Mouse (Mus musculus): ENCODE results near the gene Dclk3. TPM values are rescaled to one million over a fixed set of nuclear protein-coding genes. Genes with fewer than 3 reads are reported as not detected.

Dclk3 gene
- total RNA-seq (2021): 10 to 100 TPM; 14.4 to 19.3 TPM
- long read RNA-seq, experiment 1, transcript Dclk3-201 (5 exons, 3,005 nt): major isoform, 20 of 24 reads
- long read RNA-seq, experiment 1, partial matches to known transcripts: 1 of 24 reads
- long read RNA-seq, experiment 1, other reads (novel, unspliced or antisense): 3 of 24 reads
- long read RNA-seq, experiment 2, transcript Dclk3-201 (5 exons, 3,005 nt): major isoform, 25 of 26 reads
- long read RNA-seq, experiment 2, partial matches to known transcripts: 1 of 26 reads
- long read RNA-seq, experiment 2, other reads (novel, unspliced or antisense): 0 of 26 reads

DNA sequence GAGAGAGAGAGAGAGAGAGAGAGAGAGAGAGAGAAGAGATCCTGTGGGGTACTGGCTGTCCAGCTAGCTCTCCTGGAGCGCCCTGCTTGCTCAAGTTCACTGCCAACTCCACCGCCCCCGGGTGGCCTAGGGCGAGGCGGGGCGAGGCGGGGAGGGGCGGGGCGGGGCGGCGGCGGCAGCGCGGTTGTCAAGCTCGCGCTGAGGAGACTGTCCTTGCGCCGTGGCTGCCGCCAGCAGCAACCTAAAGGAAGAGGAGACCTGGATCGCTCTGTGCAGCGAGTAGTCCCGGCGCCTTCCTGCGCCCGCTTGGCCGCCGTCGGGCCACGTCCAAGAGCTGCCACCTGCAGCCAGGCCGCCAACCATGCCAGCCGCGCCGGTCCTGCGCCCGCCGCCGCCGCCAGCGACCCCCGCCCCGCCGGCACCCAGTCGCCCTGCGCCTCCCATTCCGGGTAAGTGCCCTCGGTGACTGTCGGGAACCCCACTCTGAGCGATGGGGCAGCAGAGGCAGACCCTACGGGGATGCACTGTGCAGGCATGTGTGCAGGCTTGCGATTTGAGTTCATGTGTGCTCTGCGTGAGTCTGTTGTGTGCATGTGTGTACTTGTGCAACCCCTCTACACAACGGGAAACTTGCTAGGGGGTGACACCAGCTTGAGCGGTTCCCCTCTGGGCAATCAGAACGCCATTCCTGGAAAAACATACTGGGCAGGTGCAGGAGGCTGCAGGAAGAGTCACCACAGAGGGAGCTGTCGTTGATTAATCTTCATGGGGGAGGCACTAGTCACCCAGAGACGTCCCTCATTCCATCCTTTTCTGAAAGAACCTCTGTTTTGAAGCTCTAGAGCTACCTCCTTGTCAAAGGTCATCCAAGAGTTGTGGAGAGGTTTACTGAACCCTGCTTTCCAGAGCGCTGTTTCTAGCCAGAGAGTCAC, at the start of gene Dclk3:
Dclk3 (plus strand) TSS at position 178 of the 932 bp plus-strand sequence.
- peak within 1 kb of the TSS; percentile 84 for H3K27ac ChIP-seq
- H3K4me3 ChIP-seq: peak within 1 kb of the TSS; percentile 57
- DNase-seq (ENCODE audit: low spot score in 2 of 2): no peak
- TF ChIP-seq CTCF (conservative IDR thresholded peaks at IDR 0.05): peak; percentile 26

DNA sequence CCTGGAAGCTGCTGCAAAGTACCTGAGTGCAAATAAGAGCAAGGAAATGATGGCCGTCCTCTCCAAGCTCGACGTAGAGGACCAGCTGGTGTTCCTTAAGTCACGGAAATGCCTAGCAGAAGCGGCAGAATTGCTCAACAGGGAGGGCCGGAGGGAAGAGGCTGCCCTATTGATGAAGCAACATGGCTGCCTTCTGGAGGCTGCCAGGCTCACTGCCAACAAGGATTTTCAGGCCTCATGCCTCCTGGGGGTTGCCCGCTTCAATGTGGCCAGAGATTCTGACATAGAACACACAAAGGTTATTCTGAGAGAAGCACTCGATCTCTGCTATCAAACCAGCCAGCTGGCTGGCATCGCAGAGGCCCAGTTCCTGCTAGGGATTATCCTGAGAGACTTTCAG, 48.9 kb upstream of the Dclk3 start:
- no peak for TF ChIP-seq CTCF (conservative IDR thresholded peaks at IDR 0.05)
- H3K27ac ChIP-seq: no peak overlapping the region

GRCm38 (mm10) chr9:111391036-111391435, 47.8 kb upstream of the Dclk3 start:
- no peak for TF ChIP-seq CTCF (conservative IDR thresholded peaks at IDR 0.05)
- no peak overlapping the region for H3K4me3 ChIP-seq
- no peak for DNase-seq (ENCODE audit: low spot score in 2 of 2)
- H3K27ac ChIP-seq: no peak overlapping the region

More for the DNA sequence above, 48.9 kb upstream of the Dclk3 start:
- no peak for DNase-seq (ENCODE audit: low spot score in 2 of 2)
- no peak overlapping the region for H3K4me3 ChIP-seq

DNA sequence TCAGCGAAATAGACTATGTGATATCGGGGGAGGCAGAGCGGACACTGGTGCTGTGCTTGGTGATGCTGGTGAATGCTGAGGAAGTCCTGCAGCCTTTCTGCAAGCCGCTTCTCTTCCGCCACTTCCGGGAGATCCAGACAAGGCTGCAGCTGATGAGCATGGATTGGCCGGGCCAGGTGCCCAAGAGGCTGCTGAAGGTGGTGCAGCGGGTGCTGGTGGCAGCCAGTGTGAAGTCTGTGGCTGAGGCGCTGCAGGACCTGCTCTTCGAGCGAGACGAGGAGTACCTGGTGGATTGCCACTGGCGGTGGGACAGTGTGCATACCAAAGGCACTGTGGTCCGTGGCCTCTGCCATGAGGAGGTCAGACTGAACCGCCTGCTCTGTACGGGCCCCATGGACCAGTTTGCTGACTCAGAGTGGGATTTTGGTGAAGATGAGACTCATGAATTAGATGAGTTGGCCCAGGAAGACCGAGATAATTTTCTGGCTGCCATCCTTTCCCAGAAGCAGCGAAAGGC, 46.9 kb upstream of the Dclk3 start:
- TF ChIP-seq CTCF (conservative IDR thresholded peaks at IDR 0.05): no peak
- no peak for DNase-seq (ENCODE audit: low spot score in 2 of 2)
- Histone ChIP-seq H3K4me3 (no peak overlapping the region), H3K27ac (no peak overlapping the region)

DNA sequence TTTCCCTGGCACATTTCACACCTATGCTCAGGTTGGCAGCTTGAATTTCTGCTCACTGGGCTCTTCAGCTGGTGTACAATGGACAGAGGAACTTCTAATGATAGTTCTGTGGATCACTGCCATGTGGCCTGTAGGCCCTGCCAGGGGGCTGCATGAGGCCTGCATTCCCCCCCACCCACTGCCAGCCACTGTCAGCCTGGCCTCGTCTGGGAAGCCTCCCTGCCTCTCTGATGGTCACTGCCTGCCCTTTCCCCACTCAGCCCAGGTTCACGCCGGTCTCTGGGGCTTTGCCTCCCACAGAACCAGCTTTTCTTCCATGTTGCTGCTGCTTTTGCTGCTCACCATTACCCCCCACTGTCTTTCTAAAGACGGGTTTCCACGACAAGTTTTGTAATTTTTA, 43.6 kb upstream of the Dclk3 start:
- Histone ChIP-seq H3K4me3 (no peak overlapping the region), H3K27ac (no peak overlapping the region)
- no peak for TF ChIP-seq CTCF (conservative IDR thresholded peaks at IDR 0.05)
- no peak for DNase-seq (ENCODE audit: low spot score in 2 of 2)

DNA sequence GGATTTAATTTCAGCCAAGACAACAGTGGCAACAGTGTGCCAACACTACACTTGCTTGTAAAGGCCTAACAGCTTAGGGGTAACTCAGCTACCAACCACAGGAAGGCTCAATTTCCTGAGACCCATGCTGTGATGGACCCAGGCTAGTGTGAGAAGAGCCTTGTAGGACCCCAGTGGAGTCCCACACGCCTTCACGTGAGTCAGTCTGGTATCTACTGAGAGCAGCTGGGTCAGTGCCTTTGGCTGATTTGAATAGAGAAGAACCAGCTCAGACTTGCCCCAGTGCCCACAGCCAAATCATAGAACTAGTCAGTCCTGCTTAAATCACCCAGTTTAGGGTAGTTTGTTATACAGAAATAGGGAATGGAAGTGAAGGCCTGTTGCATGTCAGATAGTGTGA, 40.8 kb upstream of the Dclk3 start:
- TF ChIP-seq CTCF (conservative IDR thresholded peaks at IDR 0.05): no peak
- DNase-seq (ENCODE audit: low spot score in 2 of 2): no peak
- Histone ChIP-seq H3K4me3 (no peak overlapping the region), H3K27ac (no peak overlapping the region)

- no peak for TF ChIP-seq CTCF (conservative IDR thresholded peaks at IDR 0.05)
- H3K4me3 ChIP-seq: no peak overlapping the region
- H3K27ac ChIP-seq: no peak overlapping the region
- no peak for DNase-seq (ENCODE audit: low spot score in 2 of 2)
Observed at GRCm38 (mm10) chr9:111400089-111400488, 38.8 kb upstream of the Dclk3 start.

DNA sequence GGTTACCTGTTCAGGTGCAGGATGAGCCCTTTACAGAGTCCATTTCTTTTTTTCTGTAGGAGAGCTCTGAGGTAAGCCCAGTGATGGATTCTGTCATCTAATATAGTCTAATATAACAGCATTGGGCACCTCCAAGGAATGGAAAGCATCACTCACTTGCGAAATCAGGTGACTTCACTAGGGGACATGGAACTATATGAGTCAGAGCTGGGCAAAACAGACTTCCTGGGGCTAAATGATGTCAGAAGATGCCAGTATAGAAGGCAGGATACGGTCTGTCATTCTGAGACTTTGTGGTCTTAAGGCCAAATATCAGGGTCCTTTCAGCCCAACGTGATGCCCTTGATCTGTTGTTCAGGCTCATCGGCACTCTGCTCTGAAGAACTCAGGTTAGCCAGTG, 35.7 kb upstream of the Dclk3 start:
- no peak for TF ChIP-seq CTCF (conservative IDR thresholded peaks at IDR 0.05)
- DNase-seq (ENCODE audit: low spot score in 2 of 2): no peak
- Histone ChIP-seq H3K4me3 (no peak overlapping the region), H3K27ac (no peak overlapping the region)

GRCm38 (mm10) chr9:111404346-111405079, 34.4 kb upstream of the Dclk3 start:
- DNase-seq (ENCODE audit: low spot score in 2 of 2): no peak
- Histone ChIP-seq H3K27ac (no peak overlapping the region), H3K4me3 (no peak overlapping the region)
- TF ChIP-seq CTCF (conservative IDR thresholded peaks at IDR 0.05): no peak

DNA sequence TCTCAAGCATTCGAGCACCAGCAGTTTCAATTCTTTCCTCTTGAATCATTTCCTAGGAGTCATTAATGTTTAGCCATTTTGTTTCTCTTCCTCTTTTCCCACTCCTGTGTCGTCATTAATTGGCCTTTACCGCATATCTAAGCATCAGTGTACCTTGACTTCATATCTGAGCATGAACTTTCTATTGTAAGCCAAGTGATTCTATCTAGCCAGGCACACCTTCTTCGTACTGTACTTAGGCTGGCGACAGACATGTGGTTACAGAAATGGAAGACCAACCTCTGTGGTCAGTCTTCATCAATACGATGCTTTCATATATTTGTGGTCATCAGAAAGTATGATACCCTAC, 33.8 kb upstream of the Dclk3 start:
- Histone ChIP-seq H3K27ac (no peak overlapping the region), H3K4me3 (no peak overlapping the region)
- TF ChIP-seq CTCF (conservative IDR thresholded peaks at IDR 0.05): no peak
- DNase-seq (ENCODE audit: low spot score in 2 of 2): no peak

- TF ChIP-seq CTCF (conservative IDR thresholded peaks at IDR 0.05): no peak
- no peak overlapping the region for H3K4me3 ChIP-seq
- H3K27ac ChIP-seq: peak overlapping the region; percentile 59
- DNase-seq (ENCODE audit: low spot score in 2 of 2): no peak
Observed at GRCm38 (mm10) chr9:111408012-111408411, 30.9 kb upstream of the Dclk3 start.

DNA sequence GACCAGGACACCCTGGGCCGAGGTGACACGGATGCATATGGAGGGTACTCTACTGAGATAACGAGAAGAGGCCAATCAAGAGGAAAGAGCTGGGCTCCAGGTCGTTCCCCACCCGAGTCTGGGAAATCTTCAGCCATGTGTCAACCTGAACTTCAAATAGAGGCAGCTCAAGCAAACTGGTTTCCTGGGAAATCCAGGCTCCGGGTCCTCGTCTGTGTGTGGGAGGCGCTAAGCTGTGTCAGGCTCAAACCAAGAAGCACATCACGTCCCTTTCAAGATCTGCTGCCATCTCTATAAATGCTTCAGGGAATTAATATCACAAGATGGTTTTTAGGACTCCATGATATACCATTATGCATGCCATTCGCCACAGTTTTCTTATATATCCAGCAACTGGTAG, 30.5 kb upstream of the Dclk3 start:
- H3K27ac ChIP-seq: peak overlapping the region; percentile 59
- no peak for TF ChIP-seq CTCF (conservative IDR thresholded peaks at IDR 0.05)
- no peak for DNase-seq (ENCODE audit: low spot score in 2 of 2)
- no peak overlapping the region for H3K4me3 ChIP-seq

All from layer of hippocampus, adult 2 months (tissue).